In the genomic region with DNA sequence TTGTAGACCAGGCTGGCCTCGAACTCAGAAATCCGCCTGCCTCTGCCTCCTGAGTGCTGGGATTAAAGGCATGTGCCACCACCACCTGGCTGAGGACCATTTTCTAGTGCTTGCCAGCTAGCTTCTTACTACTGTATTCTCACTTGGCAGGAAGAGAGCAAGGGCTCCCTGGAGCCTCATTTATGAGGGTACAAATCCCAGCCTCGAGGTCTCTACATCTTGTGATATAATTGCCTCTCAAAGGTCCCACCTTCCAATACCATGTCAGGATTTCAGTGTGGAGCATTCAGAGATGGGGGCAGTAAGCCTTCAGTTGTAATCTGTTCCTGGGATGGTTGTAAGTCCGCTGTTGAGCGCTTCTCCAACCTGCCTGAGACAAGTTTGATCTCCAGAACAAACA, we compare ENCODE assay signal across 11 mouse cellular contexts.
DNase-seq lines count a peak whose midpoint lies in the region; ATAC-seq and TF ChIP-seq lines count a peak whose summit lies in the region.
"Had no signal": no experiment of that assay in that cellular context is flagged by ENCODE, and none has a peak within 500 bp of the region (broad histone marks: within the 10 kb centered on the region; RNA-seq: fewer than 3 reads in every experiment).

No protein-coding gene starts in this region.

- ATAC-seq in lung, embryonic 14.5 days (ENCODE audit: insufficient read depth): no peak; the same call in 1 of the 2 replicates
- ATAC-seq in forebrain, embryonic 11.5 days (replicated peaks; ENCODE audit: low FRiP score): peak; percentile 30
- ATAC-seq in hindbrain, embryonic 14.5 days (ENCODE audit: low FRiP score): no peak
- peak; percentile 5; the same call in 1 of the 2 replicates for ATAC-seq in midbrain, embryonic 15.5 days (replicated peaks)

- TF ChIP-seq POLR2A in lung, adult 2 months (IDR thresholded peaks at IDR 0.05; ENCODE audit: borderline replicate concordance, extremely low read depth, low read depth, low read length): no peak

- TF ChIP-seq CTCF in lung, embryonic 14.5 days (IDR thresholded peaks at IDR 0.05; ENCODE audit: low read depth): no peak
- TF ChIP-seq CTCF in lung, adult 2 months (IDR thresholded peaks at IDR 0.05; ENCODE audit: insufficient read depth, low read length): no peak

- H3K4me1 ChIP-seq in lung, embryonic 14.5 days (ENCODE audit: insufficient read depth): peaks cover 5% of the 10 kb centered on the region; the same call in 1 of the 2 replicates
- 0 out of 2 replicates have a peak, but pooled peaks cover 8% of the 10 kb centered on the region for H3K4me1 ChIP-seq in lung, adult 2 months (ENCODE audit: control insufficient read depth, insufficient read depth, low read length)
- H3K4me1 ChIP-seq in forebrain, embryonic 11.5 days (replicated peaks; ENCODE audit: control insufficient read depth, insufficient read depth, low read length): peaks cover 7% of the 10 kb centered on the region; the same call in 1 of the 2 replicates
- peaks cover 43% of the 10 kb centered on the region for H3K4me1 ChIP-seq in hindbrain, embryonic 14.5 days (replicated peaks; ENCODE audit: control insufficient read depth, insufficient read depth, low read length)
- H3K4me1 ChIP-seq in midbrain, embryonic 15.5 days: peaks cover 43% of the 10 kb centered on the region

- H3K4me3 ChIP-seq in lung, embryonic 14.5 days (ENCODE audit: low read depth, low read length): no peak overlapping the region
- no peak overlapping the region for H3K4me3 ChIP-seq in lung, adult 2 months (replicated peaks; ENCODE audit: extremely low read depth, low read depth, low read length)
- no peak overlapping the region for H3K4me3 ChIP-seq in forebrain, embryonic 11.5 days (ENCODE audit: low read depth, low read length)
- H3K4me3 ChIP-seq in hindbrain, embryonic 14.5 days (replicated peaks; ENCODE audit: low read length): no peak overlapping the region
- no peak overlapping the region for H3K4me3 ChIP-seq in midbrain, embryonic 15.5 days
- H3K4me3 ChIP-seq: embryonic facial prominence, embryonic 13.5 days; limb, embryonic 13.5 days; myocyte had no signal

- WGBS in lung, embryonic 14.5 days: 77% methylated on average over 5 of the region's 5 CpGs
- whole genome bisulfite sequencing in lung, adult 2 months: 60% methylated on average over 5 of the region's 5 CpGs
- WGBS in forebrain, embryonic 11.5 days: 72% methylated on average over 5 of the region's 5 CpGs
- WGBS in hindbrain, embryonic 14.5 days: 64% methylated on average over 5 of the region's 5 CpGs
- 48% methylated on average over 5 of the region's 5 CpGs for WGBS in midbrain, embryonic 15.5 days

- no peaks in the 10 kb centered on the region for H3K36me3 ChIP-seq in lung, embryonic 14.5 days (ENCODE audit: insufficient read depth)
- no peaks in the 10 kb centered on the region for H3K36me3 ChIP-seq in forebrain, embryonic 11.5 days (ENCODE audit: control insufficient read depth, insufficient read depth, low read length)
- no peaks in the 10 kb centered on the region; the same call in 1 of the 2 replicates for H3K36me3 ChIP-seq in hindbrain, embryonic 14.5 days (replicated peaks; ENCODE audit: control insufficient read depth, insufficient read depth)
- no peaks in the 10 kb centered on the region for H3K36me3 ChIP-seq in midbrain, embryonic 15.5 days (replicated peaks)

- H3K9ac ChIP-seq in lung, embryonic 14.5 days: no peak overlapping the region
- no peak overlapping the region for H3K9ac ChIP-seq in forebrain, embryonic 11.5 days (ENCODE audit: low read length)
- H3K9ac ChIP-seq in hindbrain, embryonic 14.5 days: no peak overlapping the region
- no peak overlapping the region for H3K9ac ChIP-seq in midbrain, embryonic 15.5 days
- H3K9ac ChIP-seq: embryonic facial prominence, embryonic 13.5 days; limb, embryonic 13.5 days had no signal

- no peaks in the 10 kb centered on the region for H3K27me3 ChIP-seq in lung, embryonic 14.5 days (ENCODE audit: insufficient read depth, low read length)
- H3K27me3 ChIP-seq in forebrain, embryonic 11.5 days (ENCODE audit: control insufficient read depth, insufficient read depth, low read length): no peaks in the 10 kb centered on the region
- no peaks in the 10 kb centered on the region for H3K27me3 ChIP-seq in hindbrain, embryonic 14.5 days (ENCODE audit: control insufficient read depth, insufficient read depth, low read length)
- H3K27me3 ChIP-seq in midbrain, embryonic 15.5 days (replicated peaks): no peaks in the 10 kb centered on the region
- H3K27me3 ChIP-seq: embryonic facial prominence, embryonic 13.5 days; limb, embryonic 13.5 days had no signal

- DNase-seq in lung, embryonic 14.5 days: no peak
- DNase-seq in lung, adult 2 months: no peak
- no peak for DNase-seq in forebrain, embryonic 11.5 days (ENCODE audit: low spot score)
- DNase-seq in hindbrain, embryonic 14.5 days (ENCODE audit: low spot score): no peak
- no peak for DNase-seq in adrenal gland, postnatal 14 days
- no peak for DNase-seq in kidney, postnatal 36 days
- DNase-seq: gastrocnemius, postnatal 36 days had no signal

- peak overlapping the region; percentile 25; the same call in 1 of the 2 replicates for H3K27ac ChIP-seq in lung, embryonic 14.5 days (ENCODE audit: low read depth)
- 0 out of 2 replicates have a peak overlapping the region, but pooled peaks have one; percentile 13 for H3K27ac ChIP-seq in forebrain, embryonic 11.5 days (ENCODE audit: low read depth, low read length)
- peak overlapping the region; percentile 58 for H3K27ac ChIP-seq in hindbrain, embryonic 14.5 days
- peak overlapping the region; percentile 51; the same call in 1 of the 2 replicates for H3K27ac ChIP-seq in midbrain, embryonic 15.5 days
- H3K27ac ChIP-seq: embryonic facial prominence, embryonic 13.5 days; limb, embryonic 13.5 days had no signal

- 0 out of 2 replicates have a peak overlapping the region, but pooled peaks have one; percentile 21 for H3K4me2 ChIP-seq in lung, embryonic 14.5 days
- H3K4me2 ChIP-seq in forebrain, embryonic 11.5 days (ENCODE audit: low read depth, low read length, severe bottlenecking): no peak overlapping the region
- H3K4me2 ChIP-seq in hindbrain, embryonic 14.5 days (replicated peaks): no peak overlapping the region; the same call in 1 of the 2 replicates
- H3K4me2 ChIP-seq in midbrain, embryonic 15.5 days: no peak overlapping the region
- H3K4me2 ChIP-seq: embryonic facial prominence, embryonic 13.5 days; limb, embryonic 13.5 days had no signal

- no peaks in the 10 kb centered on the region for H3K9me3 ChIP-seq in lung, embryonic 14.5 days (ENCODE audit: low read depth, low read length)
- no peaks in the 10 kb centered on the region for H3K9me3 ChIP-seq in forebrain, embryonic 11.5 days (ENCODE audit: control insufficient read depth, low read length)
- H3K9me3 ChIP-seq in hindbrain, embryonic 14.5 days (ENCODE audit: control insufficient read depth, low read length): no peaks in the 10 kb centered on the region
- H3K9me3 ChIP-seq in midbrain, embryonic 15.5 days: no peaks in the 10 kb centered on the region
- H3K9me3 ChIP-seq: embryonic facial prominence, embryonic 13.5 days; limb, embryonic 13.5 days had no signal

Comparison
In these comparisons a context has a peak if more than half of its experiments do, and no peak if none do; other contexts are left out.
1. ATAC-seq: peak in forebrain, embryonic 11.5 days (single experiment) and midbrain, embryonic 15.5 days (single experiment); none in lung, embryonic 14.5 days (single experiment) and hindbrain, embryonic 14.5 days (single experiment).
2. Peak in every context shown above with its lines, with median percentiles within 50 percentile points of each other: H3K27ac ChIP-seq.